Mouse (Mus musculus): ENCODE measurements around the gene Tmem213.

Gene Tmem213

GRCm38 (mm10) chr6:38116107-38116770, 7.2 kb downstream of the Tmem213 start:
- DNase-seq (ENCODE audit: low spot score), result no peak

GRCm38 (mm10) chr6:38118341-38118740, 9.3 kb downstream of the Tmem213 start:
- DNase-seq (ENCODE audit: low spot score), result no peak

GRCm38 (mm10) chr6:38120681-38121371, 11.8 kb downstream of the Tmem213 start:
- no peak for DNase-seq (ENCODE audit: low spot score)

- no peak for DNase-seq (ENCODE audit: low spot score)
Measured at GRCm38 (mm10) chr6:38121843-38122242, 12.8 kb downstream of the Tmem213 start.

- DNase-seq (ENCODE audit: low spot score), result no peak
Measured at GRCm38 (mm10) chr6:38122791-38123190, 13.7 kb downstream of the Tmem213 start.

DNA sequence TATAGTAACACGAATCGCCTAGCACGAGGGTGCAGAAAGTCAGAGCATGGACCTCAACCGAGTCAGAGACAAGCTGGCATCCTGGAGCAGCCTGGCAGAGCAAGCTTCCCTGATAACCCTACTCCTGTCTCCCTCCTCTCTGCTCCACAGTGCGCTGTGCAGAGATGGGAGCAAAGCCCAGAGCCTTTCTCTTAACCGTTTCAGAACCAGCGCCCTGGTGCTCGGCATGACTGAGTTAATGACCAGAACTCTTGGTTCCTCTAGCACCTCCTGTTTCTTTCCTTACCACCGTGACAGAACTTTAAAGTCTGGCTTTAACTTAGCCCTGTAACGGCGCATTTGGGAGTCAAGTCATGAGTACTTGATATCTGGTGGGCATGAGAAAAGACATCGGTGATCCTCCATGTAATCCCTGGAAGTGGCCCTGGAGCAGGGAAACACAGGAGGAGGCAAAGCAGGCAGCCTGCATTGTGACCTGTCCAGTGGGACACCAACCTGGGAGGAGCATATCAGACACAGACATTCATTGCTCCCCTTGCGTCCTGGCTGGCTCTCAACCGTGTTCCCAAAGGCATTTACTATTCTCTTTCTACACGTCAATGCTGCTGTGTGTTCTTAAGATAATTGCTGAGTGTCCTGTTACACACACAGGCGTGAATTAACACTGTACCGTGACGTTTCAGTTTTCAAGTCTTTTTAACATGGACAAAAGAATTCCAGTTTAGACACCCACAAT, 14.6 kb downstream of the Tmem213 start:
- no peak for DNase-seq (ENCODE audit: low spot score)

GRCm38 (mm10) chr6:38124207-38124835, 15.3 kb downstream of the Tmem213 start, which contains the start of gene Atp6v0a4:
Atp6v0a4 (minus strand) TSS chr6:38124586.
- DNase-seq (ENCODE audit: low spot score), result no peak

GRCm38 (mm10) chr6:38124882-38125281, 15.8 kb downstream of the Tmem213 start:
- no peak for DNase-seq (ENCODE audit: low spot score)

GRCm38 (mm10) chr6:38125462-38125861, 16.4 kb downstream of the Tmem213 start:
- DNase-seq (ENCODE audit: low spot score), result no peak

GRCm38 (mm10) chr6:38128115-38128514, 19.1 kb downstream of the Tmem213 start:
- no peak for DNase-seq (ENCODE audit: low spot score)

DNA sequence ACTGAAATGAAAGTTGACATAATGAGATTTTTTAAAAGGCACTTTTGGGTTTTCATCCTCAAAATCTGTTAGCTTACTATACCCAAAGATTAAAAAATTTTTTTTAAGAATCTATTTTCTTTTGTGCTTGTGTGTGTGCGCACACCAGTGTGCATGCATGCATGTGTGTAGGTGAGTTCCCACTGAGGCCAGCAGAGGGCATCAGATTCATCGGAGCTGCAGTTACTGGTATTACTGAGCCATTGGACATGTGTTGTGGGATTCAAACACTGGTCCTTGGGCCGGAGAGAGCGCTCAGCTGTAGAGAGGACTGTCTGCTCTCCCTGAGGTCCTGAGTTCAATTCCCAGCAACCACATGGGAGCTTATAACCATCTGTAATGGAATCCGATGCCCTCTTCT, 20.8 kb downstream of the Tmem213 start:
- DNase-seq (ENCODE audit: low spot score), result no peak

DNA sequence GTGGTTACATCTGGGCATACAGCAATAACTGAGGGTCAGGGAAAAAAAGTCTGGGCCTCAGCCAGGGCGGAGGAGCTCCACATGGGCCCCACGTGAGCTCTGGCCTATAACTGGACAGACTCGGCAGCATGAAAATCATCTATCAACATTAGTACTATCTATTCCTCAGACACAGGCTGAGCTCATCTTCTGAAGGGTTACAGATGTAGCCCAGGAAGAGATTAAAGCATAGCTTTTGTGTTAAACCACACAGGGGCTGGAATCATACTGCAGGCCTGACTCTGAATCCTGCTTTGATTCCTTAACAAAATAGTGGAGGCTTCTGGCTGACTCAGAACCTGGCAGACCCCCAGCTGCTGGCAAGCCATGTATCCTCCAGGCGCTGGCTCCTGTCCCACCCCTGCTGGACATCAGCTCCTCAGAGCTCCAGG, 22.8 kb downstream of the Tmem213 start:
- DNase-seq (ENCODE audit: low spot score), result no peak

GRCm38 (mm10) chr6:38134806-38135559, 25.9 kb downstream of the Tmem213 start:
- DNase-seq (ENCODE audit: low spot score), result no peak

GRCm38 (mm10) chr6:38139086-38139485, 30.0 kb downstream of the Tmem213 start:
- no peak for DNase-seq (ENCODE audit: low spot score)

DNA sequence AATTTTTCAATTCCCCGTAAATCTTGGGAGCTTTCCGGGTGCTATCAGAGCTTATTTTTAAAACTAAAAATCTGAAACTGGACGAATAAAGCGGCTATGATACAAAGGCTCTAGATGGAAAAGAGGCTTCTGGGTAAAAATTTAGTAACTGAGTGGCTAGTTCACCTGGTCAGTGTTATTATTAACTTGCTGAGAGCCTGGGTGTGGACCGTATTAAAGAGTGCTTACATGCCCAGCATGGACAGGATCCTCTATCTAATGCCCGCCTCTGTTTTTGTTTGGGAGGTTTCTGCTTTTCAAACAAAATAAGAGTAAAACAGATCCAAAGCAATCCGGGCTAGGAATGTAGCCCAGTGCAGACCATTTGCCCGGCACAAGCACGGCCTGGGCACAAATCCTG, 31.3 kb downstream of the Tmem213 start:
- no peak for DNase-seq (ENCODE audit: low spot score)

DNA sequence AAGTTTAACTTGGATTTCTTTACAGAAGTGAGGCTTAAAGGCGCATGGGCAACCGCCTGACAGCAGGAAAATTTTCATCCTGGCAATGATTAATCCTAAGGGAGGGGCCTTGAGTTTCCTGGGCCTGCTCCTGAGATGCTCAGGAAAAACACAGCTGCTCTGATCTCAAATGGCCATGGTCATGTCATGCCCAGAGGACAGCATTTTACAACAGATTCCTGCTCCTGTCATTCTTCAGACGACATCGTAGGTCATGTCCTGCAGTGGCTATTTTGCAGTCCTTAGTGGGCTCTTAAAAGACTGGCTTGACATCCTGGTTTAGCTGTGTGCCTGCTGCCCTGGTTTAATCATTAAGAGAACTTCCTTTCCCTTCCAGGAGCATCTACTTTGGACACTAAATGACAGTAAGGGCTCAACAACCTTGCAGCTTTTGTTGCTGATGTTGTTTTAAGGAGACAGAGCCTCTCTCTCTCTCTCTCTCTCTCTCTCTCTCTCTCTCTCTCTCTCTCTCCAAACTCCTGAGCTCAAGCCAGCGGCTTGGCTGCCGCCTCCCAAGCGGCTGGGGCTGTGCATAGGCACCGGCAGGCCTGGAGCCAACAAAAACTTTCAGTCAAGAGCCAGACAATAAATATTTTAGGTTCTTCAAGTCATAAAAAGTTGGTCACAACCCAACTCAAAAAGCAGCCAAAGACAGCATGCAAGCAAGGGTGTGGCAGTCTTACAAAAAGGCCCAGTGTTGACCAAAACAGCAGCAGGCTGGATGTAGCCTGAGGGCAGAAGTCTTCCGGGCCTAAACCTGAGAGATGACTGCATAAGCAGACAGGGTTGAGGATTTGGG, 35.3 kb downstream of the Tmem213 start:
- DNase-seq (ENCODE audit: low spot score), result no peak

DNA sequence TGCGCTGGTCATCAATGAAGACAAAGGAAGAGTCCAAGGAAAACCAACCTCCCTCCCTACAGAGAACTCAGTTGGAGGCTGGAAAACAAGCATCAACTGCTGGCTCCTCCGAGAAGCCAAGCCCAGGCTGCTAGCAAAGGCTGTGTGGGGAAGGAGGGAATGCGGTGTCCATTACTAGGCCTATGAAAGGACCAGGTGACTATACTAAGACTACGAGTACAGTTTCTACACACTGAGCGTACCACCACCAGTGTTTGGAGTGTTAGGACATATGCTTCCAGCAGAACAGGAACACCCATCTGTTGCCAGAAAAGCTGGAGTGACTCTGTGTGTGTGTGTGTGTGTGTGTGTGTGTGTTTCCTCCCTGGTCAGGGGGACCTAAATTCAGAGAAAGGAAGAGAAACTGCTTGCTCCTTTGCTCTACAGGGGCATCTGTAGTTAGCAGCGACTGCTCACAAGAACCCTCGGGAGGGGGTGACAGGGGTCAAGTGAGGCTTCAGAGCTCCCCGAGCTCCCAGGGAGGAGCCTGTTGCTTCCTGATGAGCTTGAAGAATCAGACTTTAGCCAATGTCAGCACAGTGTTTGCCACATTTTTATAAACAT, 36.5 kb downstream of the Tmem213 start:
- DNase-seq (ENCODE audit: low spot score), result no peak

DNA sequence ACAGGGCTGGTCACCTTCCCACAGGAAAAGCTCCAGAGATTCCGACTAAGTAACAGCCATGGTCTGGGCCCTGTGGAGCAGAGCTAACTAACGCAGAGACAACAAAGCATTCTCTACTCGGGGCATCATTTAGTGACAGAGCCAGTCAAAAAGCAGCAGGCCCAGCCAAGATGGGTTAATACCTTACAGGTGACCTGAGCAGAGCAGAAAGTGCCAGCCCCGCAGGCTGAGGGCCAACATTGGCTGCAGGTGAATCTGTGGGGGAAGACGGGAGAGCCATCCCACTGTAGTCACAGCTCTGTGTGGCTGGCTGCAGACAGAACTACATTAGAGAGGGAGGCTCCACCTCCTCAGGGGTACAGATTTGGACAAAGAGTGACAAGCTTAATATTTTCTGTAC, 38.2 kb downstream of the Tmem213 start:
- DNase-seq (ENCODE audit: low spot score), result no peak

- DNase-seq (ENCODE audit: low spot score), result no peak
Measured at GRCm38 (mm10) chr6:38148626-38149025, 39.6 kb downstream of the Tmem213 start.

DNA sequence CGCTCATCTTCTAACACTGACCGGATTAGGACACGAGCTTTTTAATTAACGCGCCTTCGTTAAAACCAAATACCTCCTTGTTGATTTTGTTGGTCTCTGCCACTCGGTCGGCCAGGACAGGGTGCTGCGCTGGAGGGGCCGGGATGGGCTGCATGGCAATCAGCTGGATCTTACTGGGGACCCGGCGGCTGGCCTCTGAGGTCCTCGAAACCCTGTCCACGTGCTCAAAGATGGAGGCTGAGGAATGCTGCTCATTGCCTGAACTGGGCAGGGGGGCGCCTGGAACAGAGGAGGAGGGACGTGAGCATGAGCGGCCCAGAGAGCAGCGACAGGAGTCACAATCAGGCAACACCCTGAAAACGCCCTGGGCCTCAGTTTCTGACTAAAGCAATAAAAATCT, 40.4 kb downstream of the Tmem213 start:
- no peak for DNase-seq (ENCODE audit: low spot score)
